Mouse (Mus musculus): ENCODE measurements around the gene Zbtb42.

The Zbtb42 gene

DNA sequence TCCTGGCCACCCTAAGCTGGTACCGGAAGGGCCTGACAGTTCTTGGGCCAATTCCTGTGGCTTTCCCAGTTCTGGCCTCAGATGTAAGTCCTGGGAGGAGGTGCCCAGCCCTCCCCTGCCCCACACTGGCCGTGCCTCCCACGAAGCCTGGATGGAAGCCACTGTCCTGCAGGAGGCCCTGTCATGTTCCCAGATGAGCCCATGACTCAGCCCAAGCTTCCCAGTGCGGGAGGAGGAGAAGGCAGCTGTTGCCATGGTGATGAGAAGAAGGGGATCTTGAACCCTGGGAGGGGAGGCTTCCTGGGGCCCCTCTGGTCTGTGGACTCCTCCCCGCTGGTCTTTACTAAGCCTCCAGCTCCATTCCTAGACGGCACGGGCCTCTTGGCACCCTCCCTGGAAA lies 4.7 kb downstream of the Zbtb42 start:
- DNase-seq (ENCODE audit: low spot score in 2 of 2): no peak

GRCm38 (mm10) chr12:112688458-112688857 lies 9.8 kb downstream of the Zbtb42 start:
- no peak for DNase-seq (ENCODE audit: low spot score in 2 of 2)

DNA sequence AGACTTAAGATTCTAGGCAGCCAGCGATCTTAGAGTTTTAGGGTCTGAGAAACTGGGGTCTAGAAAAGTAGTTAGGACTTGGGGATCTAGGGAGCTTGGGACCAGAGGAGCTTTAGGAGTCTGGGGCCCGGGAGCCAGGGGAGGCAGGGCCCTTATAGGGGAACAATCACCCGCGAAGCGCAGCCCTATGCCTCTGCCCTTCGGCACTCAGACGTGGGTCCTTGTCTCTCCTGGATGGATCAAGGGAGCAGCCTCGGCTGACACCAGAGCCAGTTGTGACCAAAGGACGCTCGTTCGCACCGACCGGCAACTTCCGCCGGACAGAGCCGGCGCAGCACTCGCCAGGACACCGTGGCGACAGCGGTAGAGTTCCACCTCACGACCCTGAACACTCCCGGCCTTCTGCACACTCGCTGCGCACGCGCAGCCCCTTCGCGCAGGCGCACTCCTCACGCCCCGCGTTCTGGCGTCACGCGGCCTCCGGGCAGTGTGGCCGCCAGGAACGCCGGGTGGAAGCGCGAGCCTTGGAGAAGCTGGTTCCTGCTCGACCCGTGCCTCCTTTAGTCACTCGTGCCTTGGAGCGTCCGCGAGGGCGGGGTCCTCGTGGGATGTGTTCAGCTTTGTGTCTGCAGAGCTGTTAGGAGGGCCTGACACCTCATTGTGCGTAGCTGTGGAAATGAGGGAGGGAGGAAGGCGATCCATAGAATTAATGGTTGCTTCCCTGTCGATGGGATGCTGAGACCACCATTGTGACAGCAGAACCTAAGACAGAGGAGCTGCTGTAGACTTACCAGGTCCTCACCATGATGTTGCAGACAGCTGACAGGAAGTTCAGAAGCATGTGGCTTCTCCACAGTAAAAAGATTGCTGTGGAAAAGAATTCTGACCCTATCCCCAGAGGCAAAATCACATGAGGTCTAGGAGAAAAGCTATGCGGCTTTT lies 14.8 kb downstream of the Zbtb42 start:
- peak; percentile 94 for DNase-seq (ENCODE audit: low spot score in 2 of 2)

DNA sequence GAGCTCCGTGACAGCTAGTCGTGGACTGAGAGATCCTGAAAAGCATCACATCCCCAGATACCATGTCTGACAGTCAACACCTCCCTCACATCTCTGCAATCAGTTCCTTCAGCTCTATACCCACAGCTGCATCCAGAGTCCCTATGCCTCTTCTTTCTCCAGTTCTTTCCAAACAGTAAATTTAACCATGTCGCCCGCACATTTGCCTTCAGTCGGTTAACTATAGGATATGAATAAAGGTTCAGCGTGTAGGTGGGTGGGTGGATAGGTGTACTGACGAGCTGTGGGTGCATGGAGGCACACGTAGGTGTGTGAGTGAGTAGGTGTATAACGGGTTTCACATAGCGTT lies 15.5 kb downstream of the Zbtb42 start:
- no peak for DNase-seq (ENCODE audit: low spot score in 2 of 2)

- no peak for DNase-seq (ENCODE audit: low spot score in 2 of 2)
Observed at GRCm38 (mm10) chr12:112696806-112697425, 18.3 kb downstream of the Zbtb42 start.

DNA sequence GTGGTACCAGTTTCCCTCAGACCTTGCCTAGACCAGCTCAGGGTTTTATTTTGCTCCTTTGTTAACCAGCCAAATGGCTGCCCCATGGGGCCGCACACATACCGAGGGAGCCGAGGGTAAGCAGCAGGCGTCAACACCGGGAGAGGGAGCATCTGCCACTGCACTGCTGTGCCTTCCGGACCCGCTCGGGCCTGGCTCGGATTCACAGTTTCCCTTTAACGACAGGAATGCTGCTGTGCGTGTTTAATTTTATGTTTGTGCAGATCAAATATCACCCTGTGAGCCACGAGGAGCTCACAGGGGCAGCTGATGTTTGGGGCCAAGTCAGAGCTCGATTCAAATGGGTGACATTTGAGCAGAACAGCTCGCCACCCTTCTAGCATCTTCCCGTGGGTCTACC lies 21.9 kb downstream of the Zbtb42 start:
- DNase-seq (ENCODE audit: low spot score in 2 of 2): no peak

DNA sequence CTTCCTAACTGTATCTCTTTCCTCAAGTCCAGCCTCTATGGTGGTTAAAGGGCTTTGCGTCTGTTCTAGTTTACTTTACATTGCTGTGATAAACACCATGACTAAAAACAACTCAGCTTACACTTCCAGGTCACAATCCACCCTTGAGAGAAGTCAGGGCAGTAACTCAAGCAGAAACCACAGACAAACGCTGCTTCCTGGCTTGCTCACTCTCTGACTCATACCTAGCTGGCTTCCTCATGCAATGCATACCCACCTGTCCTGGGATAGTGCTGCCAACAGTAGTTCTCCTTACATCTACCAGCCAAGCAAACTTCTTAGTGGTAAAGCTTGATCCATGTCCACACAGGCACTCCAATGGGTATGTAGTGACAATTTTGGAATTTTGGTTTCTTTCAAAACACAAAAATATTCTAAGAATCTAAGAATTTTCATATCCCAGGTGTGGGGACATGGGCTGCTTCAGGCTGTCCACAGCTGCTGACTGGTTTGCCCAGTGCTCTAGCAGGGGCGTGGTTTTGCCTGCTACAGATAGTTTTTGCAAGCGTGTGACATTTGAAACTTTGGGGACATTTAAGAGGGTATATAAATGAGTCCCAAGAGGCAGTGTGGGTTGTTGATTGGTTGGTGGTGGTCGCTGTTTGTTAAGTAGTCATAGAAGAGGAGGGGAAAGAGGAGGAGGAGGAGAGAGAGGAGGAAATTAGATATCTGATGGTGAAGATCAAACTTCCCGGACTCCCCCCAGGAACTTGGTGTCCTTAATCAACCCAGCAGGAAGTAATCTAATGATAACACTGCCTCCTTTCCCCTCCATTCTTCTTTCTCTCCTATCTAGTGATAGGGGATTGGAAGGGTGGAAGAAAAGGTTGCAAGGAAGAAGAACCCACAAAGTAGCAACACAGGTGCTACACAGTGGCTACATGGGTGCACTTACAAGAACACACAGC lies 24.0 kb downstream of the Zbtb42 start:
- no peak for DNase-seq (ENCODE audit: low spot score in 2 of 2)

DNA sequence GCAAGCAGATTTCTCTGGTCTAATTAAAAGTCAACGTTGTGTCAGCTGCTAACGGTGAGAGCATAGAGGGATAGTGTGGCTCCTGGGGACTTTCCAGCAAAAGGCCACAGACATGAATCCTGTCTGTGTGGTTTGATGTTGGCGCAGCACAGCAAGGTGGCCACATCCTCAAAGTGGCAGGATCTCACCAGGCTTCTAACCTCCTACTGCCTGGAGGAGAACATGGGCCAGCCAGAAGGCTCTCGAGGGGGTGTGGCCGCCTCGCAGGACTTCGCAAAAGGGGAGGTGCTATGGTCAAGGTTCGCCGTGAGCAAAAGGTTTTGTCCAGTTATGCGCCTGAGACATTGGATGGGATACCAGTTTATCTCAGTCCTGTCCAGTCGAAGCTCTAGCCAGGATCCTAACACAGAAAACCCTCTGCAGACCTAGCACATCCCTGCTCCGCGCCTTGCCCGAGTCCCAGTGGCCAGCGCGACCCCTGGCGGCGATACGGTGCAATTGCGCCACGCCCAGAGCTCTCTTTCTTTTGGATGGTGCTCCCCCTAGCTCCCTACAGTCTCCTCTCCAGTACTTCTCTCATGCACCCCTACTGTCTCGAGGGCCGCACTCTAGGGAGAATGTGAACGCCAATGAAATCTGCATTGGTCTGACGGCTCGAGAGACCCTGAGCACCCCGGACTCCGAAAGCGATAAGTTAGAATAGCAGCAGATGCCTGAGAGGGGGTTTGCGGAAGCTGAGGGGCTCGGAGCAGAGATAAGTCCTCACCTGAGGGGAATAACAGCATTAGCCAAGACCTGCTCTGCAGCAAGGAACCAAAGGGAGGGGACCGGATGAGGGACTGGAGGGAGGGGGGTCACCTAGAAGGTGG lies 28.3 kb downstream of the Zbtb42 start:
- peak; percentile 81 to 88 for DNase-seq (ENCODE audit: low spot score in 2 of 2)

DNA sequence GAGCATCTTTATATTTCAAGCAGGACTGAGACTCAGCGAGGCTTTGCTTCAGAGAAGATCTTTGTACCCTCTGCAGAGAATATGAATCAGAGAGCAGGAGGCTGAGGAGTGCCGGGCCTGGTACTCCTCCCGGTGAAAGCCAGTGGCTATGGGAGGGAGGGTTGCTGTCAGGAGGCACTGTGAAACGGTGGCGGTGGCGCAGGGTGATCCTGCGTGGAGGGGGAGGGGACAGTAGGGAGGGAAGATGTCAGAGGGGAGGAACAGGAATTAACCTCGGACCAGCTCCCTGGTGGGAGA lies 28.9 kb downstream of the Zbtb42 start:
- DNase-seq (ENCODE audit: low spot score in 2 of 2): no peak

DNA sequence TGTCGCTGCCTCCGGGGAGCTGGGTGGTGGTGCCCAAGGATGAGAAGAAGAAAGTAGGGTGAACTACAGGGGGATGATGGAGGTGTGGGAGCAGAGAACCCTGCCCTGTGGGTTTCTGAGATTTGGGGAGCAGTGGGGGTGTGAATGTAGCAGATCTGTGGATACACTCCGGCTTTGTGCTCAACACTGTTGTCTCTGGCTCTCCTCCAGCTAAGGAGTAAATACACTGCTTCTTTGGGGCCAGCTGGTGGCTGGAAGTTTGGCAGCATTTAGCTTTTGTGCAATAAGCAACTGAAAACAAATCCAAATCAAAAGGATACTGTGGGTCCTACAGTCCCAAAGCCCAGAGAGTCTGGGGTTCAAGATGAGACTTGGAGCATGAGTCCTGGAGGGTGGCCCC lies 35.4 kb downstream of the Zbtb42 start:
- peak; percentile 39 to 52 for DNase-seq (ENCODE audit: low spot score in 2 of 2)

- DNase-seq (ENCODE audit: low spot score in 2 of 2): no peak
Observed at GRCm38 (mm10) chr12:112717140-112717539, 38.5 kb downstream of the Zbtb42 start.

- no peak for DNase-seq (ENCODE audit: low spot score in 2 of 2)
Observed at GRCm38 (mm10) chr12:112718995-112719394, 40.4 kb downstream of the Zbtb42 start.

GRCm38 (mm10) chr12:112720216-112720615 lies 41.6 kb downstream of the Zbtb42 start, which contains the start of gene Cep170b:
Cep170b (plus strand) TSS chr12:112720455.
- DNase-seq (ENCODE audit: low spot score in 2 of 2): no peak

DNA sequence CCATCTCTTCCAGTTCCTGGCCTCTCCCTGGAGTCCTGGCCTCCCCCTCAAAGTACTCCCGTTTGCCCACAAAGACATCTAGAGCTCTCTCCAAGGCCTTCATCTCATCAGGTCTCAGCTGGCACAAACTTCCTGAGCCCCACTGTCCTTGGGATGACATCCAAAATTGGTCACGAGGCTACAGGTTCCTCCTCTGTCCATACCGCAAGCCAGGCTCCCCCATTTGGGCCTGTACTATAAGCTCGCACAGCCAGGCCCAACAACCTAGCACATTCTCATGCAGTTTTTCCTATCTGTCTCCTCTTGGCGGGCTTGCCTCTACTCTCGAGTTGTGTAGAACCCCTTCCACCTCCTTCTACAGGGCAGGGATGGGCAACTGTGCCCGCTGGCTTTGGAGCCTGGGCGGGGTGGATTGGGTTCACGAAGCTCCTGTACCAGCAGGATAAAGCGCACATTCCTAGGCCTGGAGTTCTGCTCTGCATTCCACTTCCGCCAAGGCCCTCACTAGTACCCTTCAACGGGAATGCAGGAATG lies 42.3 kb downstream of the Zbtb42 start:
- DNase-seq (ENCODE audit: low spot score in 2 of 2): no peak

GRCm38 (mm10) chr12:112721424-112722239 lies 43.0 kb downstream of the Zbtb42 start:
- DNase-seq (ENCODE audit: low spot score in 2 of 2): no peak

DNA sequence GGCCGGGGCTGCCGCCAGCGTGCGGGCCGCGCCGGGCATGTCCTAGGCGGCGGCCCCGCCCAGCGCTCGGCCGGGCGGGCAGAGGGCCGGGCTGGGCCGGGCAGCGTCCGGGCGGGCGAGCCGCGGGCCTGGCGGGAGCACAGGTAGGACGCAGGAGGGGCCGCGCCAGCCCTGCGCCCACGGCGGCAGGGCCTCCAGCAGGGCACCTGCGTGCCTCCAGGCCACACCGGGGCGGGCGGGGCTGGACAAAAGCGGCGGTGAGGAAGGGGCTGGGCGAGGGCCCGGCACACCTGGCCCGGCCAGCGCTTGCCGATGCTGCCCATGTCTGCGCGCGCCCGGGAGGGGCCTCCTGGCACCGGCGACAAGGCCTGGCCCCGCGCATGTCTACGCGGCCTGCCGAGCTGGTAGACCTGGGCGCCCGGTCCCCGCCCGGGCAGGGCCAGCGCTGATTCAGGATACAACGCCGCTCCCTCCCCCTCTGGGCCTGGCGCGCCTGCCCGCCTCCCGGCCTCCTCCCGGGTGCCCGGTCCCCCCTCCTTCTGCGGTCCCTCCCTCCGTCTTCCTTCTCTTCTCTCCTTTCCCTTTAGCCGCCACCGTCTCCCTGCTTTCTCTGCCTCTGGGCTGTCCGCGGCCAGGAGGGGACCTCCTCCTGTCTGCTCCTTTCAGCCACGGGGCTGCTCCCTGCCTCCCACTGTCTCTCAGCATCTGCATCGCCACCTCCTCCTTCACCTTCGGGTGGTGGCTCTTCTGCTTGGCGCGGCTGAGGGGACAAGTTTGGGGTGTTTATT lies 43.8 kb downstream of the Zbtb42 start:
- DNase-seq (ENCODE audit: low spot score in 2 of 2): peak in 1 of 2 experiments; percentile 39

DNA sequence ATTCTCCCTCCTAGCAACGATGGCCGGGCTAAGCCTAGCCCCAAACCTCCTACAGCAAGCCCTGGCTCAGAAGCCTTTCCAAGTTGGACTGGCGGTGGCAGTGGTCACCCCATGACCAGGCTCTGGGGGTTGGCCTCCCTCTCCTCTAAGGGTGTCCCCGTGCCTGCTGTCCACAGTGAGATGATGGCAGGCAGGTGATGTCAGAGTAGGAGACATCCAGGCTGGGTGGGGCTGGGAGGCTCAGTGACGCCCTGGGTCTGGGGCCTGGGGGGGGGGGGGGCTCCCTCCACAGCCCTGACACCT lies 44.4 kb downstream of the Zbtb42 start:
- DNase-seq (ENCODE audit: low spot score in 2 of 2): no peak

DNA sequence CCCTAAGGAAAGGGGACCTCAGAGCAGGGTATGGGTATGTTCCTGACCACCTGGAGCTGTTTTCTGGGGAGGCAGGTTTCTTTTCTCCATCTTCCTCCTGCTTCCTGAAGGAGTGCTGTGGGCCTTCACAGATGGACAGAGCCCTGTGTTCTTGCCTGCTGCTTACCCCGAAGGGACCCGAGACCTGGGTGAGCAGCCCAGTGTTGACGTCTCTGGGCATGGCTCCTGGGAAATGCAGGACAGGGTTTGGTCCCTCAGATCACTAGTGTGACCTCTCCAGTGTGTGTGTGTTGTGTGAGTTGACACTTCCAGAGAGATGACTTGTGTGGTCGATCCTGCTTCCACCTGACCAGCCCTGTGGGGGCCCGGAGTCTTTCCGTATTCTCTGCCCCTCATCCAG lies 44.8 kb downstream of the Zbtb42 start:
- no peak for DNase-seq (ENCODE audit: low spot score in 2 of 2)

DNA sequence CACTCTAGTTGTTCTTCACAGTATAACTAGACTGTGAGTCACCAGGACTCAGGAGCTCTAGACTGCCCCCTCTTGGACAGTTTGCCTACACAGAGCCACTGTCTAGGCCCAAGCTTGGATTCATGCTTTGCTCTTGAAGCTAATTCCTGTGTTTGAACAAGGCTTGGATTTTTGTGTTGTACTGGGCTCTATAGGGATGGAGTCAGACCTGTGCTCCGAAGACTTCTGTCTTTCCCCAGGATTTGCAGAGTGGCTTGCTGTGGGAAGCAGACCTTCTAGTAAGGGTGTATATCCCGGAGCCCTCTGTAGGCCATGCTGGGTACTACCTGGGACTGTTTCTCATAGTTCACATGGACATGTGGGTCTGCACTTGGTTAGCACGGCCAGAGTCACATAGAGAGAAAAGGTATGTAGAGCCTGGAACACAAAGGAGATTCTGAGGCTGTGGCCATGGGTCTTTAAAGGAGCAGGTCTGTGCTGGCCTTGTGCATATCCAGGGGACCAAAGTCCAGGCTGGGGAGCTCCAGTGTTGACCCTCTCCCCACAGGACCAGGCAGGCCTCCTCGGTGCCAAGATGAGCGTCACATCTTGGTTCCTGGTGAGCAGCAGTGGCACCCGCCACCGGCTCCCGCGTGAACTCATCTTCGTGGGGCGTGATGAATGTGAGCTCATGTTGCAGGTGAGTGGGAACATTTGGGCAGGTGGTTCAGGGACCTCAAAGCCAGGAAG lies 45.6 kb downstream of the Zbtb42 start:
- peak in 1 of 2 experiments; percentile 61 for DNase-seq (ENCODE audit: low spot score in 2 of 2)

Measured in heart, adult 9 months (tissue).